Mouse (Mus musculus) myocyte (in vitro differentiated cells): ENCODE measurements around the gene Brca2.

Source experiments
- E2F4 ChIP-seq: IDR thresholded peaks from one replicate; pipeline ENCODE4 v1.6.1; 2011; ENCODE audit warnings: mild to moderate bottlenecking, control low read depth, moderate library complexity; ENCODE audit not compliant: insufficient read depth
- POLR2A ChIP-seq: IDR thresholded peaks from one replicate; pipeline ENCODE4 v1.6.1; 2011; ENCODE audit warnings: low read depth, mild to moderate bottlenecking, control low read depth, moderate library complexity; ENCODE audit not compliant: insufficient read length
- TCF12 ChIP-seq: IDR thresholded peaks from one replicate; pipeline ENCODE4 v1.6.1; 2011; ENCODE audit warnings: mild to moderate bottlenecking, control low read depth; ENCODE audit not compliant: poor library complexity, insufficient read depth, severe bottlenecking
- USF1 ChIP-seq: IDR thresholded peaks from one replicate; pipeline ENCODE4 v1.6.1; 2011; ENCODE audit warnings: low read depth, mild to moderate bottlenecking, control low read depth, moderate library complexity

DNA sequence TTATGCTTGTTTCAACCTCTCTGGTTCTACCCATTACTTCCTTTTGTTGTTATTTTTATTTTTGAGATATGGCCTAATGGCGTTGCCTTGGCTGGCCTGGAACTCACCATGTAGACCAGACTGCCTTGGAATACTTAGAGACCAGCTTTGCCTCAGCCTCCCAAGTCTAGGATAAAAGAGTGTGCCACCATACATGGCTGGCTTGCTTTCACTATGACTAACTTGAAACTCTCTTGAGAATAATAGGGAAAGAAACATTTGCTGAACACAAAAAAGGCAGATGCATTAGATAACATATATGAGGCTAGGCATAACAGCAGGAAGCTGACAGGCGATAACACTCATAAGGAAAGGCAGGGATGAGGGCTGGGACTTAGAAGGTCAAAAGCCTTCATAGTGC lies 91.6 kb downstream of the Brca2 start:
- TF ChIP-seq POLR2A (no peak), E2F4 (no peak), USF1 (no peak), TCF12 (no peak)
